Mouse (Mus musculus): ENCODE data around the gene Gltpd2. TPM values are rescaled to one million over a fixed set of nuclear protein-coding genes. Genes with fewer than 3 reads are reported as not detected.
A peak's percentile ranks its signal among the peaks of the same experiment; 100 is the strongest.

Gene Gltpd2
- polyA plus RNA-seq, 1 experiment = not detected

GRCm38 (mm10) chr11:70563470-70564275 lies 44.7 kb downstream of the Gltpd2 start:
- TF ChIP-seq POLR2A (IDR thresholded peaks at IDR 0.05; ENCODE audit: insufficient read depth, low read length) (no peak), EP300 (IDR thresholded peaks at IDR 0.05; ENCODE audit: insufficient read depth, low read depth, low read length) (no peak), CTCF (IDR thresholded peaks at IDR 0.05; ENCODE audit: low read depth, low read length) (no peak)
- Histone ChIP-seq H3K4me3 (ENCODE audit: low read depth, low read length) (peak overlapping the region; percentile 96), H3K36me3 (ENCODE audit: control insufficient read depth, insufficient read depth, low read length, poor library complexity, severe bottlenecking) (no peaks in the 10 kb centered on the region), H3K9ac (ENCODE audit: low read depth, poor library complexity, severe bottlenecking) (peak overlapping the region; percentile 93), H3K4me1 (ENCODE audit: control insufficient read depth, insufficient read depth, low read length) (no peaks in the 10 kb centered on the region), H3K27me3 (ENCODE audit: control insufficient read depth, insufficient read depth, low read length, poor library complexity, severe bottlenecking) (no peaks in the 10 kb centered on the region), H3K9me3 (replicated peaks; ENCODE audit: control insufficient read depth, insufficient read depth, low read length, poor library complexity, severe bottlenecking) (no peaks in the 10 kb centered on the region), H3K27ac (ENCODE audit: insufficient read depth, low read length) (no peak overlapping the region)

GRCm38 (mm10) chr11:70564276-70564873 lies 45.4 kb downstream of the Gltpd2 start:
- TF ChIP-seq POLR2A (IDR thresholded peaks at IDR 0.05; ENCODE audit: insufficient read depth, low read length) (no peak), CTCF (IDR thresholded peaks at IDR 0.05; ENCODE audit: low read depth, low read length) (no peak), EP300 (IDR thresholded peaks at IDR 0.05; ENCODE audit: insufficient read depth, low read depth, low read length) (no peak)
- no peaks in the 10 kb centered on the region for H3K36me3 ChIP-seq (ENCODE audit: control insufficient read depth, insufficient read depth, low read length, poor library complexity, severe bottlenecking)
- H3K9ac ChIP-seq (ENCODE audit: low read depth, poor library complexity, severe bottlenecking) = peak overlapping the region; percentile 93; the same call in 1 of the 2 replicates

GRCm38 (mm10) chr11:70566586-70566985 lies 47.6 kb downstream of the Gltpd2 start:
- no peaks in the 10 kb centered on the region for H3K9me3 ChIP-seq (replicated peaks; ENCODE audit: control insufficient read depth, insufficient read depth, low read length, poor library complexity, severe bottlenecking)
- no peaks in the 10 kb centered on the region for H3K27me3 ChIP-seq (ENCODE audit: control insufficient read depth, insufficient read depth, low read length, poor library complexity, severe bottlenecking)
- no peak overlapping the region for H3K27ac ChIP-seq (ENCODE audit: insufficient read depth, low read length)
- no peaks in the 10 kb centered on the region for H3K4me1 ChIP-seq (ENCODE audit: control insufficient read depth, insufficient read depth, low read length)
- no peak overlapping the region for H3K4me3 ChIP-seq (ENCODE audit: low read depth, low read length)
- H3K36me3 ChIP-seq (ENCODE audit: control insufficient read depth, insufficient read depth, low read length, poor library complexity, severe bottlenecking) = no peaks in the 10 kb centered on the region
- H3K9ac ChIP-seq (ENCODE audit: low read depth, poor library complexity, severe bottlenecking) = no peak overlapping the region
- no peak for TF ChIP-seq CTCF (IDR thresholded peaks at IDR 0.05; ENCODE audit: low read depth, low read length)
- no peak for TF ChIP-seq EP300 (IDR thresholded peaks at IDR 0.05; ENCODE audit: insufficient read depth, low read depth, low read length)
- TF ChIP-seq POLR2A (IDR thresholded peaks at IDR 0.05; ENCODE audit: insufficient read depth, low read length) = no peak

More at GRCm38 (mm10) chr11:70564276-70564873, 45.4 kb downstream of the Gltpd2 start:
- H3K4me3 ChIP-seq (ENCODE audit: low read depth, low read length) = no peak overlapping the region
- no peaks in the 10 kb centered on the region for H3K4me1 ChIP-seq (ENCODE audit: control insufficient read depth, insufficient read depth, low read length)
- no peaks in the 10 kb centered on the region for H3K27me3 ChIP-seq (ENCODE audit: control insufficient read depth, insufficient read depth, low read length, poor library complexity, severe bottlenecking)
- no peak overlapping the region for H3K27ac ChIP-seq (ENCODE audit: insufficient read depth, low read length)
- no peaks in the 10 kb centered on the region for H3K9me3 ChIP-seq (replicated peaks; ENCODE audit: control insufficient read depth, insufficient read depth, low read length, poor library complexity, severe bottlenecking)

Other genes starting within 250 kb of the Gltpd2 start
- gene Alox12e, start 196.6 kb upstream of the Gltpd2 start, polyA plus RNA-seq (2011; ENCODE audit: insufficient read depth, insufficient read length, low read depth, missing spikeins) = 0.58 TPM in 1 of 2 replicates, not detected in the other
- 2.2 and 3.0 TPM in 2 replicates for gene Alox15, start 167.2 kb upstream of the Gltpd2 start, polyA plus RNA-seq (2011; ENCODE audit: insufficient read depth, insufficient read length, low read depth, missing spikeins)
- 74.1 TPM in 2 replicates for gene Pelp1, start 109.2 kb upstream of the Gltpd2 start, polyA plus RNA-seq (2011; ENCODE audit: insufficient read depth, insufficient read length, low read depth, missing spikeins)
- 34.2 and 39.6 TPM in 2 replicates for gene Arrb2, start 86.6 kb upstream of the Gltpd2 start, polyA plus RNA-seq (2011; ENCODE audit: insufficient read depth, insufficient read length, low read depth, missing spikeins)
- 26.9 and 32.1 TPM in 2 replicates for gene Med11, start 67.3 kb upstream of the Gltpd2 start, polyA plus RNA-seq (2011; ENCODE audit: insufficient read depth, insufficient read length, low read depth, missing spikeins)
- 0.78 and 1.3 TPM in 2 replicates for gene Zmynd15, start 59.8 kb upstream of the Gltpd2 start, polyA plus RNA-seq (2011; ENCODE audit: insufficient read depth, insufficient read length, low read depth, missing spikeins)
- 15.7 and 16.6 TPM in 2 replicates for gene Cxcl16, start 59.2 kb upstream of the Gltpd2 start, polyA plus RNA-seq (2011; ENCODE audit: insufficient read depth, insufficient read length, low read depth, missing spikeins)
- 1.8 and 3.5 TPM in 2 replicates for gene Tm4sf5, start 14.0 kb upstream of the Gltpd2 start, polyA plus RNA-seq (2011; ENCODE audit: insufficient read depth, insufficient read length, low read depth, missing spikeins)
- not detected in 2 replicates for gene Vmo1, start 4.6 kb upstream of the Gltpd2 start, polyA plus RNA-seq (2011; ENCODE audit: insufficient read depth, insufficient read length, low read depth, missing spikeins)
- 244 and 250 TPM in 2 replicates for gene Psmb6, start 6.2 kb downstream of the Gltpd2 start, polyA plus RNA-seq (2011; ENCODE audit: insufficient read depth, insufficient read length, low read depth, missing spikeins)
- not detected in 2 replicates for gene Gm40193, start 13.7 kb downstream of the Gltpd2 start, polyA plus RNA-seq (2011; ENCODE audit: insufficient read depth, insufficient read length, low read depth, missing spikeins)
- gene Pld2, start 20.9 kb downstream of the Gltpd2 start, polyA plus RNA-seq (2011; ENCODE audit: insufficient read depth, insufficient read length, low read depth, missing spikeins) = 7.3 and 8.3 TPM in 2 replicates
- 25.2 and 31.8 TPM in 2 replicates for gene Mink1, start 43.7 kb downstream of the Gltpd2 start, polyA plus RNA-seq (2011; ENCODE audit: insufficient read depth, insufficient read length, low read depth, missing spikeins)
- not detected in 2 replicates for gene 4930544D05Rik, start 96.7 kb downstream of the Gltpd2 start, polyA plus RNA-seq (2011; ENCODE audit: insufficient read depth, insufficient read length, low read depth, missing spikeins)
- 0.56 TPM in 1 of 2 replicates, not detected in the other for gene Chrne, start 100.0 kb downstream of the Gltpd2 start, polyA plus RNA-seq (2011; ENCODE audit: insufficient read depth, insufficient read length, low read depth, missing spikeins)
- gene Gp1ba, start 119.9 kb downstream of the Gltpd2 start, polyA plus RNA-seq (2011; ENCODE audit: insufficient read depth, insufficient read length, low read depth, missing spikeins) = not detected in 2 replicates
- gene Rnf167, start 128.0 kb downstream of the Gltpd2 start, polyA plus RNA-seq (2011; ENCODE audit: insufficient read depth, insufficient read length, low read depth, missing spikeins) = 55.2 and 61.8 TPM in 2 replicates
- 45.0 and 48.0 TPM in 2 replicates for gene Slc25a11, start 128.3 kb downstream of the Gltpd2 start, polyA plus RNA-seq (2011; ENCODE audit: insufficient read depth, insufficient read length, low read depth, missing spikeins)
- 630 and 707 TPM in 2 replicates for gene Pfn1, start 135.4 kb downstream of the Gltpd2 start, polyA plus RNA-seq (2011; ENCODE audit: insufficient read depth, insufficient read length, low read depth, missing spikeins)
- 14.7 and 15.7 TPM in 2 replicates for gene Eno3, start 138.0 kb downstream of the Gltpd2 start, polyA plus RNA-seq (2011; ENCODE audit: insufficient read depth, insufficient read length, low read depth, missing spikeins)
- 195 and 218 TPM in 2 replicates for gene Spag7, start 150.2 kb downstream of the Gltpd2 start, polyA plus RNA-seq (2011; ENCODE audit: insufficient read depth, insufficient read length, low read depth, missing spikeins)
- 10.0 and 12.8 TPM in 2 replicates for gene Camta2, start 168.9 kb downstream of the Gltpd2 start, polyA plus RNA-seq (2011; ENCODE audit: insufficient read depth, insufficient read length, low read depth, missing spikeins)
- 4.4 and 4.5 TPM in 2 replicates for gene Inca1, start 181.0 kb downstream of the Gltpd2 start, polyA plus RNA-seq (2011; ENCODE audit: insufficient read depth, insufficient read length, low read depth, missing spikeins)
- gene Kif1c, start 181.4 kb downstream of the Gltpd2 start, polyA plus RNA-seq (2011; ENCODE audit: insufficient read depth, insufficient read length, low read depth, missing spikeins) = 38.2 and 42.2 TPM in 2 replicates
- 3.3 and 3.6 TPM in 2 replicates for gene Zfp3, start 245.0 kb downstream of the Gltpd2 start, polyA plus RNA-seq (2011; ENCODE audit: insufficient read depth, insufficient read length, low read depth, missing spikeins)